Mouse (Mus musculus) liver, embryonic 12.5 days (tissue): ENCODE measurements around the gene Hvcn1. TPM values are rescaled to one million over a fixed set of nuclear protein-coding genes. Genes with fewer than 3 reads are reported as not detected.
A peak's percentile ranks its signal among the peaks of the same experiment; 100 is the strongest.

Experiments
- ATAC-seq: fragments of 200-750 bp; cut with Nextera tagmentation; 2 replicates; pipeline ENCODE4 v1.8.0; 2017; ENCODE audit warnings: moderate number of reproducible peaks, mild to moderate bottlenecking, moderate library complexity
- H3K27ac ChIP-seq: fragments of 300-500 bp; sonication (generic); 2 replicates; pipeline ENCODE4 v1.5.1; 2016; ENCODE audit warnings: mild to moderate bottlenecking
- H3K27me3 ChIP-seq: fragments of 300-500 bp; sonication (generic); replicated peaks from 2 replicates; pipeline ENCODE4 v1.6.1; 2016; ENCODE audit warnings: mild to moderate bottlenecking, moderate library complexity
- H3K36me3 ChIP-seq: fragments of 300-500 bp; sonication (generic); 2 replicates; pipeline ENCODE4 v1.6.1; 2016; ENCODE audit warnings: mild to moderate bottlenecking, moderate library complexity
- H3K4me1 ChIP-seq: fragments of 300-500 bp; sonication (generic); 2 replicates; pipeline ENCODE4 v1.6.1; 2016
- H3K4me2 ChIP-seq: fragments of 300-500 bp; sonication (generic); 2 replicates; pipeline ENCODE4 v1.6.1; 2016; ENCODE audit warnings: mild to moderate bottlenecking, moderate library complexity
- H3K4me3 ChIP-seq: fragments of 300-500 bp; sonication (generic); 2 replicates; pipeline ENCODE4 v1.5.1; 2016; ENCODE audit warnings: mild to moderate bottlenecking, moderate library complexity
- H3K9ac ChIP-seq: fragments of 300-500 bp; sonication (generic); 2 replicates; pipeline ENCODE4 v1.6.1; 2016; ENCODE audit warnings: mild to moderate bottlenecking, moderate library complexity
- H3K9me3 ChIP-seq: fragments of 300-500 bp; sonication (generic); replicated peaks from 2 replicates; pipeline ENCODE4 v1.6.1; 2016; ENCODE audit warnings: mild to moderate bottlenecking, moderate library complexity
- WGBS: fragments of 180-500 bp; shearing (Covaris S2); methylation state at CpG from one replicate; pipeline ENCODE4 v1.1.7; 2016; ENCODE audit not compliant: insufficient replicate concordance; 5-methylcytosine and 5-hydroxymethylcytosine counted together
- polyA plus RNA-seq: library from polyadenylated mRNA; unstranded; fragments of >200 nt; fragmentation: Nextera tagmentation; extraction: Ambion mirVana; gene quantifications from 2 replicates; pipeline ENCODE4 v1.2.1, GENCODE M21; 2016

Gene Hvcn1
- polyA plus RNA-seq: 1.8 and 2.1 TPM in 2 replicates

GRCm38 (mm10) chr5:122206475-122206874, at the start of gene Hvcn1:
Gene Hvcn1, plus strand, starts transcription at chr5:122206804.
- H3K4me3 ChIP-seq: no peak within 1 kb of the TSS
- no peaks in the 10 kb centered on the region for H3K9me3 ChIP-seq
- ATAC-seq: no peak
- no peak within 1 kb of the TSS for H3K9ac ChIP-seq
- H3K4me2 ChIP-seq: no peak within 1 kb of the TSS
- 55% methylated on average over 3 of the region's 4 CpGs for WGBS
- no peak within 1 kb of the TSS for H3K27ac ChIP-seq
- H3K27me3 ChIP-seq: no peaks in the 10 kb centered on the region
- H3K4me1 ChIP-seq: peaks cover 9% of the 10 kb centered on the region
- no peaks in the 10 kb centered on the region for H3K36me3 ChIP-seq

- Histone ChIP-seq H3K4me3 (peak within 1 kb of the TSS; percentile 89), H3K4me1 (peaks cover 75% of the 10 kb centered on the region), H3K27me3 (no peaks in the 10 kb centered on the region), H3K27ac (peak within 1 kb of the TSS; percentile 87), H3K9me3 (no peaks in the 10 kb centered on the region), H3K9ac (peak within 1 kb of the TSS; percentile 91), H3K4me2 (peak within 1 kb of the TSS; percentile 82), H3K36me3 (peaks cover 35% of the 10 kb centered on the region)
- WGBS: under 1% methylated on average over 47 of the region's 54 CpGs
- ATAC-seq: peak; percentile 91
Observed at GRCm38 (mm10) chr5:122157827-122158381, 48.7 kb upstream of the Hvcn1 start, which contains the start of gene Ppp1cc. Gene Ppp1cc, plus strand, starts transcription at chr5:122158278.

- peaks cover 79% of the 10 kb centered on the region for H3K4me1 ChIP-seq
- WGBS: 2% methylated on average over 41 of the region's 42 CpGs
- no peaks in the 10 kb centered on the region for H3K9me3 ChIP-seq
- peak overlapping the region; percentile 89 for H3K4me3 ChIP-seq
- peak overlapping the region; percentile 87 for H3K27ac ChIP-seq
- H3K9ac ChIP-seq: peak overlapping the region; percentile 91
- no peaks in the 10 kb centered on the region for H3K27me3 ChIP-seq
- ATAC-seq: peak; percentile 27
- peaks cover 45% of the 10 kb centered on the region for H3K36me3 ChIP-seq
- H3K4me2 ChIP-seq: peak overlapping the region; percentile 82
Observed at GRCm38 (mm10) chr5:122158557-122159515, 47.8 kb upstream of the Hvcn1 start.

- H3K27ac ChIP-seq: no peak overlapping the region
- no peak for ATAC-seq
- H3K4me3 ChIP-seq: no peak overlapping the region
- 55% methylated on average over 6 of the region's 6 CpGs for WGBS
- peaks cover 88% of the 10 kb centered on the region for H3K36me3 ChIP-seq
- peaks cover 79% of the 10 kb centered on the region for H3K4me1 ChIP-seq
- no peaks in the 10 kb centered on the region for H3K9me3 ChIP-seq
- no peak overlapping the region; the same call in 1 of the 2 replicates for H3K9ac ChIP-seq
- H3K4me2 ChIP-seq: peak overlapping the region; percentile 14; the same call in 1 of the 2 replicates
- H3K27me3 ChIP-seq: no peaks in the 10 kb centered on the region
Observed at GRCm38 (mm10) chr5:122163194-122163593, 43.4 kb upstream of the Hvcn1 start.

- Histone ChIP-seq H3K4me1 (peaks cover 79% of the 10 kb centered on the region), H3K36me3 (peaks cover 96% of the 10 kb centered on the region), H3K4me3 (no peak overlapping the region), H3K4me2 (peak overlapping the region; percentile 10; the same call in 1 of the 2 replicates), H3K9ac (no peak overlapping the region), H3K9me3 (no peaks in the 10 kb centered on the region), H3K27ac (no peak overlapping the region), H3K27me3 (no peaks in the 10 kb centered on the region)
- 78% methylated on average over 3 of the region's 3 CpGs for WGBS
- no peak for ATAC-seq
Observed at GRCm38 (mm10) chr5:122164011-122164410, 42.6 kb upstream of the Hvcn1 start.

- no peak overlapping the region for H3K4me2 ChIP-seq
- no peak overlapping the region for H3K4me3 ChIP-seq
- peaks cover 100% of the 10 kb centered on the region for H3K36me3 ChIP-seq
- H3K9me3 ChIP-seq: no peaks in the 10 kb centered on the region
- peaks cover 67% of the 10 kb centered on the region for H3K4me1 ChIP-seq
- 67% methylated on average over 6 of the region's 6 CpGs for WGBS
- H3K27me3 ChIP-seq: no peaks in the 10 kb centered on the region
- H3K27ac ChIP-seq: no peak overlapping the region
- no peak for ATAC-seq
- no peak overlapping the region for H3K9ac ChIP-seq
Observed at GRCm38 (mm10) chr5:122165233-122165915, 41.2 kb upstream of the Hvcn1 start.

GRCm38 (mm10) chr5:122166636-122167161, 39.9 kb upstream of the Hvcn1 start:
- Histone ChIP-seq H3K27ac (no peak overlapping the region), H3K36me3 (peaks cover 100% of the 10 kb centered on the region)
- WGBS: 36% methylated on average over 8 of the region's 8 CpGs

GRCm38 (mm10) chr5:122168344-122169069, 38.1 kb upstream of the Hvcn1 start:
- Histone ChIP-seq H3K27ac (no peak overlapping the region), H3K4me2 (no peak overlapping the region), H3K9me3 (no peaks in the 10 kb centered on the region), H3K9ac (no peak overlapping the region), H3K4me3 (no peak overlapping the region), H3K36me3 (peaks cover 100% of the 10 kb centered on the region), H3K27me3 (no peaks in the 10 kb centered on the region), H3K4me1 (peaks cover 36% of the 10 kb centered on the region)
- ATAC-seq: no peak
- 90% methylated on average over 14 of the region's 14 CpGs for WGBS

More at GRCm38 (mm10) chr5:122166636-122167161, 39.9 kb upstream of the Hvcn1 start:
- no peak for ATAC-seq
- H3K9ac ChIP-seq: 0 out of 2 replicates have a peak overlapping the region, but pooled peaks have one; percentile 2
- H3K9me3 ChIP-seq: no peaks in the 10 kb centered on the region
- H3K4me3 ChIP-seq: no peak overlapping the region
- no peaks in the 10 kb centered on the region for H3K27me3 ChIP-seq
- peaks cover 54% of the 10 kb centered on the region for H3K4me1 ChIP-seq
- no peak overlapping the region for H3K4me2 ChIP-seq

GRCm38 (mm10) chr5:122171058-122171457, 35.5 kb upstream of the Hvcn1 start:
- no peak overlapping the region for H3K9ac ChIP-seq
- no peak overlapping the region for H3K4me2 ChIP-seq
- no peak for ATAC-seq
- H3K36me3 ChIP-seq: peaks cover 89% of the 10 kb centered on the region
- no peaks in the 10 kb centered on the region for H3K9me3 ChIP-seq
- peaks cover 11% of the 10 kb centered on the region for H3K4me1 ChIP-seq
- 87% methylated on average over 8 of the region's 8 CpGs for WGBS
- no peak overlapping the region for H3K4me3 ChIP-seq
- H3K27ac ChIP-seq: no peak overlapping the region
- no peaks in the 10 kb centered on the region for H3K27me3 ChIP-seq

GRCm38 (mm10) chr5:122175402-122175801, 31.2 kb upstream of the Hvcn1 start:
- 74% methylated on average over 2 of the region's 2 CpGs for WGBS
- no peak overlapping the region for H3K4me2 ChIP-seq
- no peaks in the 10 kb centered on the region for H3K27me3 ChIP-seq
- ATAC-seq: no peak
- H3K36me3 ChIP-seq: peaks cover 58% of the 10 kb centered on the region
- H3K9ac ChIP-seq: no peak overlapping the region
- H3K4me1 ChIP-seq: no peaks in the 10 kb centered on the region
- 0 out of 2 replicates have a peak overlapping the region, but pooled peaks have one; percentile 1 for H3K27ac ChIP-seq
- H3K9me3 ChIP-seq: no peaks in the 10 kb centered on the region
- H3K4me3 ChIP-seq: no peak overlapping the region

GRCm38 (mm10) chr5:122175961-122176360, 30.6 kb upstream of the Hvcn1 start:
- Histone ChIP-seq H3K36me3 (peaks cover 53% of the 10 kb centered on the region), H3K9ac (no peak overlapping the region), H3K4me3 (no peak overlapping the region), H3K27me3 (no peaks in the 10 kb centered on the region), H3K4me1 (no peaks in the 10 kb centered on the region), H3K27ac (no peak overlapping the region), H3K4me2 (no peak overlapping the region), H3K9me3 (no peaks in the 10 kb centered on the region)
- no peak for ATAC-seq
- 80% methylated on average over 7 of the region's 7 CpGs for WGBS
